Mouse (Mus musculus): ENCODE results near the gene Zfp326.

Gene Zfp326

DNA sequence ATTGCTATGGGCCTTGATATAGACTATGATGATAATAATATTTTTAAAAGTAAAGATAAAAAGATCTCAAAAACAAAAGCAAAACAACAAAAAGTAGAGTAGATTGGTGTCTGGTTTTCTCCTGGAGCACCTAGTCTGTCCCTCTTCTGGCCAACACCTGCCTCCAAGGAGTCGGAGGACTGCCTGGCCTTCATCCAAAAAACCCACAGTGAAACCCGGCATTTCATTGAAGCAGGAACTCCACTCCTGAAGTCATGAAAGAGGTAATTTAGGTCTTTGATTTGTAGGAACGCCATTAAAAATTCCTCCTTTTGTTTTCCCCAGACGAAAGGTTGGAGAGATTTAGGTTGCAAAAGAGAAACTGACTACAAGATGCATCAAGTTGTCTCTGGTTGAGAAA lies 8.9 kb upstream of the Zfp326 start:
- no peak for DNase-seq (ENCODE audit: low read depth, low spot score)

DNA sequence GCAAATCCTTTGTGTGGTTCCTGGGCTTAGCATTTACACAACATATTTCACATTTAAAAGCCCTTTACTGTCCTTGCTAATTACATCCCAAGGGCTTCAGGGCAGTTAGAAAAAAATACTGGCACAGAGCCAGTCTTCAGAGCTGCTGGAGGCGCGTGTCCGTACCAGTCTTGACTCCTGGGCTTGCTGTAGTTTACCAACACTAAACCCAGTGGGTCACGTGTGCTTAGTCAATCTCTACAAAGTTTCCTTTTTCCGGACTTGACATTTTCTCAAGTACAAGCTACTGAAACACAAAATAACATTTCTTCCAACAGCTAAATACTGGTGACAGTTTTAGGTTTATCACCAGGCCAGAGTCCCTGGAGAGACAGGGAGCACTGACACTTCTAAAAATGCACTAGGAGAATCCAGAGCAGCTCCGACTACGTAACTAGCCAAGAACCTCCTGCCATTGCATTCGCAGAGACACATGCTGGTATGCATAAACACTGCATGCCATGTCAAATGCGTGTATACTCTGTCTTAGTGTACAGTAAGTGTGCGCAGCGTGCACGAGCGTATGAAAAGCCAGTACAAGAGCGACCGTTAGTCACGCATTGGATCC lies 8.4 kb upstream of the Zfp326 start:
- no peak for DNase-seq (ENCODE audit: low read depth, low spot score)

GRCm38 (mm10) chr5:105868593-105868992 lies 7.8 kb upstream of the Zfp326 start:
- peak; percentile 78 for DNase-seq (ENCODE audit: low read depth, low spot score)

DNA sequence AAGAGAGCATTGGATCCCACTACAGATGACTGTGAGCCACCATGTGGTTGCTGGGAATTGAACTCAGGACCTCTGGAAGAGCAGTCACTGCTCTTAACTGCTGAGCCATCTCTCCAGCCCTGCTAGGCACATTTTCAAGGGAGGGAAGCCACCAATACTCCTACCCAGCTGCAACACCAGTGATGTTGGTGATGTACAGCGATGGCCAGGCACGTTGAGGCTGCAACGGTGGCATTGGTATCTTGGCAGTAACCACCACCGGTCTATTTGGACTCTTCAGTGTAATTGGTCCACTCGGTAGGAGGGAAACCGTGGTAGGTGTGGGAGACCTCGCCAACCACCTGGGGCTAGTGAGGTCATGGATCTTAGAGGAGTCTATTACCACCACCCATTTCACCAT lies 6.6 kb upstream of the Zfp326 start:
- DNase-seq (ENCODE audit: low read depth, low spot score), result no peak

DNA sequence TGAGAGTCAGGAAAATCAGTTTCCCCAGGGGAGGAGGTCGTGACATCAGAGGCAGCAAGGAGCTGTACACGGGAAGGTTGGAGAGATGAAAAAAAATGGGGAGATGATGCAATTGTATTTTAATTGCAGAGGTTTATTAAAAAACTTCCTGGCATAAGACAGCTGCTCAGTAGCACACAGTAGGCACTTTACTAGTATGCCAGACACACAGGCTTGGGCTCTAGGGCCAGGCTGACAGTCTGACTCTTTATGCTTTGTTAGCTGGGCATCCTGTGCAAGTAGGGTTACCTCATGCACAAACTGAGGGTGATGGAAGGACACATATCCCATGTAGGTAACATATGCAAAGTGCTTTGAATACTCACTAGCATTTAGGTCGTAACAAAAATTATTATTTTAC lies 5.2 kb upstream of the Zfp326 start:
- DNase-seq (ENCODE audit: low read depth, low spot score), result no peak

DNA sequence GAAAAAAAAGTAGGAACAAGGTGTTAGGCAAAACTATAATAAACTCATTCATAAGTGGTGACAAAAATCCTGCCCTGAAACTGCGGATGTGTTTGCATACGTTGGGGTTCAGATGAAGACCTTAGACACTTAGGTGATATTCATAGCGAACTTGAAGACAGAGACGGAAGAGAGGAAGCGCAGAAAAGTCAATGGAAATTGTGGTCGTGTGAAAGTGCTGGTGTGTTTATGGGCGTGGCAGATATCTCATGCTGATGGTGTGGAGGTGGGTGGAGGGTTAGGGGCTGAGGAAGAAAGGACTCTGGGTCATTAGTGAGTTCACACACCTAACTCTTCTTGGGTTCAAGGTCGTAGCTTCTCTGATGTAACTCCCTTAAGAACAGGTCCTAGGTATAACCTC lies 4.2 kb upstream of the Zfp326 start:
- DNase-seq (ENCODE audit: low read depth, low spot score), result no peak

DNA sequence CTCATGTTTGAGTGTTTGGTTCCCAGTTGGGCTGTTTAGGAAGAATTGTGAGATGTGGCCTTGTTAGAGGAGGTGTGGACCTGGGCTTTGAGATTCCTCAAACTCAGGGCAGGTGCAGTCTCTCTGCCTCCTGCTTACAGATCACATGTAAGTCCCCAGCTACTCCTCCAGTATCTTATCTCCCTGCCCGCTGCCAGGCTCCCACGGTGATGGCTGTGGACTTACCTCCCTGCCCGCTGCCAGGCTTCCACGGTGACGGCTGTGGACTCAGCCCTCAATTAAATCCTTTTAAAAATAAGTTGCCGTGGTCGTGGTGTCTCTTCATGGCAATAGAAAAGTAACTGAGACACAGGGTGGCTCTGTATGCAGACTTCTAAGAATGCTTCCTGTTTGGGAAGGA lies 3.4 kb upstream of the Zfp326 start:
- DNase-seq (ENCODE audit: low read depth, low spot score), result no peak

- no peak for DNase-seq (ENCODE audit: low read depth, low spot score)
Measured at GRCm38 (mm10) chr5:105873774-105874173, 2.6 kb upstream of the Zfp326 start.

GRCm38 (mm10) chr5:105874476-105874875 lies 1.9 kb upstream of the Zfp326 start:
- DNase-seq (ENCODE audit: low read depth, low spot score), result no peak

DNA sequence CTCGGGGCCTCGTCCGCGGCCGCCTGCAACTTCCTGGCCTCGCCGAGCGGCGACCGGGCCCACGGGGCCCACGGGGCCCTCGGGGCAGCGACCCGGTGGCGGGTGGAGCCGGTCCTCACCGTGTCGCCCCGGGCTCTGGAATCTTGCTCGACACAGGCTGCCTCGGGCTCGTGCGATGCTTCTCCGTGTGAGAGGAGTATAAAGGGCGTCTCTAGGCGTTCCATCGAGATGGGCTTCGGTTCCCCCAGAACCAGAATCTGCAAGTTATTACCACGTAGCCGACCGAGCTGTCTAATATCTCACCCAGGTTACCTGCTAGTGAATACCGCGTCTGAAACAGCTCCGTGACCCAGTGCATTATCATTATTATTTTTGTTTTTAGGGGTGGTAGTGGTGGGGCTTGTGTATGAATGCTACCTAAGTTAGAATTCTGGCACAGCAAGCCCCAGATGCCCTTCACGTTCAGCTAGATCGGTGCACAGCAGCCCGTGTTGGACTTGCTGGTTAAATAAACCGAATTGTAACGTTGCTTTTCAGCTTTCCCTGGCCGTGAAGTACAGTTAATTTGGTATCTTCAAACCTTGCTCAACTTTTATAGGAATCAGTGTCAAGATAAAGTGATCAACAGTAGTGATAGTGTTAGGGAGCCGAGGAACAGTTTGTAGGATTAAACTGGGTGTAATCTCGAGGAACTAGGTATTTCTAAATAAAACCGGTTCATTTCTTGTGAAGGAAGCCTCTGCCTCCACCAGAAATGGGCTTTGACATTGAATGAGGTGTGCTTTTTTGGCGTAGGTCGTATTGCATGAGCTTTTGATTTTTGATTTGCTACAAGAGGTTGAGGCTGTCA lies 785 bp downstream of the Zfp326 start:
- DNase-seq (ENCODE audit: low read depth, low spot score), result peak; percentile 45

DNA sequence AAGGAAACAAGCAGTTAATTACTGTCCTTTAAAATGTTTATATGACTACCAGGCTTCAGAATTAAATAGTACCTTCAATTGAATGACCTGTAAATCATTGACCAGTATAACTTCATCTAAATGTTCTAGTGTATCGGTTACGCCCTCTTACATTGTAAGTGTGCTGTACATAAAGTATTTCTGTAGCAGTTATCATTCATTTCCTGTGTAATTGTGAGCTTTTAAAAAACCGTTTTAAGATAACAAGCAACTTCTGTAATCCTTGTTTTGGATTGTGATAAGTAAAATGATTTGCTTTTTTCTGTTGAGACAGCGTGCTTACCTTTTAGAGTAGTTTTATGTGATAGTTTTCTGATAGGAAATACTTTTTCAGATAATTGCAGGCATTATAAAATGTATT lies 11.0 kb downstream of the Zfp326 start:
- DNase-seq (ENCODE audit: low read depth, low spot score), result no peak

- DNase-seq (ENCODE audit: low read depth, low spot score), result no peak
Measured at GRCm38 (mm10) chr5:105898161-105898560, 21.8 kb downstream of the Zfp326 start.

DNA sequence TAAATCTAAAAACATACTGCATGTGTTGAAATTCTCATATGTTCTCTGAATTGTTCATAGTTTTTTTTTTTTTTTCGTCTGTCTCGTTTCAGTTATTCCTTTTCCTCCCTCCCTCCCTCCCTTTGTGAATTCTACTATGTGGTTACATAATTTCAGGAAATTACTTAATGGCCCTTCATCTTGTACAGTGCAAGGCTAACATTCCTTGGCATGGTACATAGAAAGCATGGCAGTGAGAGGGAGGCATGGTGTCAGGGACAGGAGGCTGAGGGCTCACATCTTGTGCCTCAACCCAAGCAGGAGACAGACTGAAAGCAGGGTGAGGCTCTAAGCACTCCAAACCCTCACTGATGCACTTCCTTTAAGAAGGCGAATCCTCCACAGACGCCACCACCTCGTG lies 32.8 kb downstream of the Zfp326 start:
- no peak for DNase-seq (ENCODE audit: low read depth, low spot score)

GRCm38 (mm10) chr5:105909671-105910070 lies 33.3 kb downstream of the Zfp326 start:
- DNase-seq (ENCODE audit: low read depth, low spot score), result no peak

- no peak for DNase-seq (ENCODE audit: low read depth, low spot score)
Measured at GRCm38 (mm10) chr5:105911498-105911897, 35.1 kb downstream of the Zfp326 start.

- no peak for DNase-seq (ENCODE audit: low read depth, low spot score)
Measured at GRCm38 (mm10) chr5:105917398-105917797, 41.0 kb downstream of the Zfp326 start.

DNA sequence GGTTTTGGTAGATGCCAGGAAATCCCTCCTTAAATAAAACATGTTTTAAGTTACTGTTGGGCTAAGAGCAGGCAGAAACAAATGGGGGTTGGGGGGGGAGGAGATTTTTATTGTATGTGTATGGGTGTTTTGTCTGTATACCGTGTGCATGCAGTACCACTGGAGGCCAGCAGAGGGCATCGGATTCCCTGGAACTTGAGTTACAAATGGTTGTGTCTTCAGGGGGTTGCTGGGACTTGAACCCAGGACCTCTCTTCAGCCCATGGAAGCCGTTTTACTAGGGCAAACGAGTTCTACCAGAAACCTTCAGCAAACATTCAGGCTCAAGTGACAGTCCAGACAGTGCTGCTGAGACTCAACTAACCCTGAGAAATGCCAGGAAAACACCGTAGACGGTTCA lies 41.9 kb downstream of the Zfp326 start:
- DNase-seq (ENCODE audit: low read depth, low spot score), result peak; percentile 76

DNA sequence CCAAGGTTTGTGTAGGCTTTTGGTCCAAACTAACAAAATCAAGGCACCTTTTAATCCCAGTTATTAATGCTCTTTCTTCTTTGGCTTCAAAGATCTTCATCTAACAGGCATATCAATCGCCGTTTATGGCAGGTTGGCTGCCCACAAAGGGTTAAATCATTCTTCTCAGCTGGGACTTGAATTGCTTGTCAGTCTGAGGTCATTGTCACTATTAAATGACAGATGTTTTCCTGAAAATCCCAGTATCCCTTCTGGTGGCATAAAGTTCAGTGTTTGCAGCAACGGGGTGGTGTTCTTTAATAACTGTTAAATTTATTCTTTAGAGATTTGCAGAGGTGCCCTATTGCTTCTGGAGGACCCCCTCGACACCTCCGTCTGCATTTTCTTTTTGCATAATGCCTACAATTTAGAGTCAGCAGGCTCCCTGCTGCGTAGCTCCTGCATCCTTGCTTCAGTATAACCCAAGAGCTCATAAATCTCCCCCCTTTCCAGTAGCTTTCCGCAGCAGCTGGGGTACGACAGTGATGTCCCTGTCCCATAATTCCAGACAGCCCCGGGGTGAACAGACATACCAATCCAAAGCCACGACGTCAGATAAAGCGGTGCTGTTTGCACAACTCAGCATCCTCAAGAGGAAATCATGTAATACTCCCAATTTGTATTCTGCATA lies 46.6 kb downstream of the Zfp326 start:
- DNase-seq (ENCODE audit: low read depth, low spot score), result no peak

DNA sequence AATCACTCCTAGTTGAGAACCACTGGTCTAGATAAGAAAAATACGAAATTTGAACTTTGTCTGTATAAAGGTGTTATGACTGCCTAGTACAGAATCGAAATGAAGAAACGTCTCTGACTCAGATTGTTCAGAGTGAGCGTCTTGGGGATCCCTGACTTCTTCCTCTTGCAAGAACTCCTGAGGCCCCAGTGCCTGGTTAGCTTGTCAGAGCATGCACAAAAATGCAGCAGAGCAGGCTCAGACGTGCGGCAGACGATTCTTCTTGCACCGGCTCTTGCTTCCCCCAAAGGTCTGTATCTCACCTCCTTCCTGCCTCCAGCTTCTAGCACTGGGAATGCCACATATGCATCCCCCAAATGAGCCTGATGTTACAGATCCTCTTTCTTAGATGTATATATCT lies 48.0 kb downstream of the Zfp326 start:
- no peak for DNase-seq (ENCODE audit: low read depth, low spot score)

GRCm38 (mm10) chr5:105925568-105926255 lies 49.3 kb downstream of the Zfp326 start:
- DNase-seq (ENCODE audit: low read depth, low spot score), result peak; percentile 39

DNA sequence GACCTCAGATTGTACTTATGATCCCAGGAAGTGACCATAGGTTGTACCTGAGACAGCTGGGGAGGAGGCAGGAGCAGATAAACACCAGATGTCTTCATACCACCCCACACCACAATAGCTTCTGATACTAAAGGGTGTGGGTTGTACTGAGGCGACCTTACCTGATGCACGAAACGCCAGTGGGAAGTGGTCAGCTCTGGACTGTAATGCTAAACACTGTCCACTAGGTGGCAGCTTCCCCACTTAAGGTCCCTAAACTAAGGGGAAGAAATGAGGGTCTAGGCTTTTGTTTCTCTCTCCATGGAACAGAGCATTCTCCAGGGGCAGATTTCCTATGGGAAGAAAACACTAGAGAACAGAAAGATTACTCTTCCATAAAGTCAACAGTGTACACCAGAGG lies 53.9 kb downstream of the Zfp326 start:
- peak; percentile 51 for DNase-seq (ENCODE audit: low read depth, low spot score)

- DNase-seq (ENCODE audit: low read depth, low spot score), result no peak
Measured at GRCm38 (mm10) chr5:105932392-105932791, 56.0 kb downstream of the Zfp326 start.
